Mouse (Mus musculus): ENCODE results near the gene Cspg4. TPM values are rescaled to one million over a fixed set of nuclear protein-coding genes. Genes with fewer than 3 reads are reported as not detected.
A peak's percentile ranks its signal among the peaks of the same experiment; 100 is the strongest.
"Not testable (repeated sequence)": the region's sequence is repeated elsewhere in the genome, so short reads cannot be mapped to it uniquely, and the experiment has no call there.

The Cspg4 gene
- polyA plus RNA-seq, 1 experiment from 2014 or later, result 9.0 TPM

DNA sequence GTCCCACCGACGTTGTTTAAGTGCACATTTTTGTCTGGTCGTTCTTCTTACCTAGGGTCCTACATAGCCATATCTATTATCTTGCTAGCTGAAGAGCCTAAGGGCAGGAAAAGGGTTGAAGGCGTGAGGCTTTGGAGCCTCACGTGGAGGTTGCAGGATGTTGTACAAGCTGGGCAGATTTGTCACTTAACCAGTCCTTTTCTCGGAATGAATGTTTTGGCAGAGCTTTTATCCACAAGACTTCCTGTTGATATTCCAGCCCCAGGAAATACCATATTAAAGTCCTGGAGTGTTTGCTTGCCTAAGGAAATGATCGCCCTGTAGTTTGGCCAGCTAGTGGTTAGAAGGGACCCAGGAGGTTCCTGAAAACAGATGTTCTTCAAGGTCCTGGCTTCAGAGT, 73.5 kb downstream of the Cspg4 start:
- Histone ChIP-seq H3K36me3 (ENCODE audit: control insufficient read depth, insufficient read depth, low read length) (no peaks in the 10 kb centered on the region), H3K27ac (replicated peaks) (peak overlapping the region; percentile 93; the same call in 1 of the 2 replicates), H3K4me2 (replicated peaks; ENCODE audit: low read depth) (peak overlapping the region; percentile 73), H3K9me3 (ENCODE audit: control insufficient read depth, low read length) (no peaks in the 10 kb centered on the region), H3K27me3 (ENCODE audit: control insufficient read depth, insufficient read depth, low read length) (no peaks in the 10 kb centered on the region), H3K4me3 (ENCODE audit: low read depth, low read length) (peak overlapping the region; percentile 65), H3K9ac (ENCODE audit: low read length) (peak overlapping the region; percentile 83), H3K4me1 (replicated peaks; ENCODE audit: control insufficient read depth, insufficient read depth) (no peaks in the 10 kb centered on the region)
- under 1% methylated on average over 7 of the region's 7 CpGs for WGBS
- TF ChIP-seq EP300 (optimal IDR thresholded peaks at IDR 0.05) (no peak), CTCF (IDR thresholded peaks at IDR 0.05; ENCODE audit: low read depth) (no peak)
- no peak for DNase-seq (ENCODE audit: low spot score)
- ATAC-seq (ENCODE audit: low FRiP score, low TSS enrichment), result no peak

DNA sequence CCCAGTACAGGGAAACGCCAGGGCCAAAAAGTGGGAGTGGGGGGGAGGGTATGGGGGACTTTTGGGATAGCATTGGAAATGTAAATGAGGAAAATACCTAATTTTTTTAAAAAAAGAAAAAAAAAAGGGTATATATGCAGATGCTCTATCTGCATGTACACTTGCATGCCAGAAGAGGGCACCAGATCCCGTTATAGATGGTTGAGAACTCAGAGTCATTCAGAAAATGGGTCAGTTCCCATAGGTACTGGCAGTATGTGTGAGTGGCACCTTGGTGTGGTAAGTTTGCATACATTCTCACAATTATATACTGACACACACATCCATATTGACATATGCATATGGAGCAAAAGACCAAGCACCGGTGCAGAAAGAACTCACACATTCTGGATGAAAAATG, 82.6 kb downstream of the Cspg4 start:
- H3K4me2 ChIP-seq (replicated peaks; ENCODE audit: low read depth); H3K27ac ChIP-seq (replicated peaks); H3K9me3 ChIP-seq (ENCODE audit: control insufficient read depth, low read length); H3K27me3 ChIP-seq (ENCODE audit: control insufficient read depth, insufficient read depth, low read length); H3K4me3 ChIP-seq (ENCODE audit: low read depth, low read length); ATAC-seq (ENCODE audit: low FRiP score, low TSS enrichment); H3K9ac ChIP-seq (ENCODE audit: low read length); H3K4me1 ChIP-seq (replicated peaks; ENCODE audit: control insufficient read depth, insufficient read depth); H3K36me3 ChIP-seq (ENCODE audit: control insufficient read depth, insufficient read depth, low read length): not testable (repeated sequence)
- WGBS, result 26% methylated on average over 3 of the region's 3 CpGs
- TF ChIP-seq CTCF (IDR thresholded peaks at IDR 0.05; ENCODE audit: low read depth), result peak; percentile 85
- DNase-seq (ENCODE audit: low spot score), result peak; percentile 23

GRCm38 (mm10) chr9:56948699-56949098, 83.9 kb downstream of the Cspg4 start:
- not testable (repeated sequence) for DNase-seq (ENCODE audit: low spot score); H3K9me3 ChIP-seq (ENCODE audit: control insufficient read depth, low read length); H3K27ac ChIP-seq (replicated peaks); H3K4me3 ChIP-seq (ENCODE audit: low read depth, low read length); H3K4me2 ChIP-seq (replicated peaks; ENCODE audit: low read depth); H3K9ac ChIP-seq (ENCODE audit: low read length); ATAC-seq (ENCODE audit: low FRiP score, low TSS enrichment); H3K36me3 ChIP-seq (ENCODE audit: control insufficient read depth, insufficient read depth, low read length); H3K27me3 ChIP-seq (ENCODE audit: control insufficient read depth, insufficient read depth, low read length); H3K4me1 ChIP-seq (replicated peaks; ENCODE audit: control insufficient read depth, insufficient read depth)
- 49% methylated on average over 5 of the region's 5 CpGs for WGBS

Other genes with a start within 250 kb of the Cspg4 start
- 0.99 and 1.2 TPM in 2 replicates for gene Lingo1, start 68.6 kb upstream of the Cspg4 start, polyA plus RNA-seq (2015; fragmentation: Nextera tagmentation; extraction: Ambion mirVana)
- gene Odf3l1, start 354 bp upstream of the Cspg4 start, polyA plus RNA-seq (2015; fragmentation: Nextera tagmentation; extraction: Ambion mirVana), result 0.57 and 0.71 TPM in 2 replicates
- 5.5 and 6.4 TPM in 2 replicates for gene Snx33, start 63.3 kb downstream of the Cspg4 start, polyA plus RNA-seq (2015; fragmentation: Nextera tagmentation; extraction: Ambion mirVana)
- gene Imp3, start 72.4 kb downstream of the Cspg4 start, polyA plus RNA-seq (2015; fragmentation: Nextera tagmentation; extraction: Ambion mirVana), result 75.3 and 83.8 TPM in 2 replicates
- 13.8 and 14.0 TPM in 2 replicates for gene Snupn, start 85.8 kb downstream of the Cspg4 start, polyA plus RNA-seq (2015; fragmentation: Nextera tagmentation; extraction: Ambion mirVana)
- 11.4 and 13.9 TPM in 2 replicates for gene Ptpn9, start 129.9 kb downstream of the Cspg4 start, polyA plus RNA-seq (2015; fragmentation: Nextera tagmentation; extraction: Ambion mirVana)
- 10.4 and 10.6 TPM in 2 replicates for gene Sin3a, start 207.0 kb downstream of the Cspg4 start, polyA plus RNA-seq (2015; fragmentation: Nextera tagmentation; extraction: Ambion mirVana)